Mouse (Mus musculus) neural tube, embryonic 11.5 days (tissue): Measurements from ENCODE around the gene Prame. TPM values are rescaled to one million over a fixed set of nuclear protein-coding genes. Genes with fewer than 3 reads are reported as not detected.
"Not testable (repeated sequence)": the region's sequence is repeated elsewhere in the genome, so short reads cannot be mapped to it uniquely, and the experiment has no call there.

Experiments used
- ATAC-seq: fragments of 200-750 bp; cut with Nextera tagmentation; 2 replicates; pipeline ENCODE4 v1.8.0; 2017; ENCODE audit warnings: moderate number of reproducible peaks, mild to moderate bottlenecking, moderate TSS enrichment, moderate library complexity; ENCODE audit not compliant: insufficient read depth, low FRiP score, low TSS enrichment
- DNase-seq: peaks from one replicate; pipeline ENCODE4 v3.0.0-alpha.2; 2015; ENCODE audit warnings: low spot score
- H3K27ac ChIP-seq: fragments of 300-500 bp; sonication (generic); 2 replicates; pipeline ENCODE4 v1.5.1; 2014; ENCODE audit warnings: low read depth, mild to moderate bottlenecking, low read length
- H3K27me3 ChIP-seq: fragments of 300-500 bp; sonication (generic); 2 replicates; pipeline ENCODE4 v1.6.1; 2014; ENCODE audit warnings: mild to moderate bottlenecking, low read length, mixed read lengths; ENCODE audit not compliant: control insufficient read depth, insufficient read depth
- H3K36me3 ChIP-seq: fragments of 300-500 bp; sonication (generic); 2 replicates; pipeline ENCODE4 v1.6.1; 2014; ENCODE audit warnings: mild to moderate bottlenecking, low read length, moderate library complexity, mixed read lengths; ENCODE audit not compliant: control insufficient read depth, insufficient read depth
- H3K4me1 ChIP-seq: fragments of 300-500 bp; sonication (generic); 2 replicates; pipeline ENCODE4 v1.6.1; 2014; ENCODE audit warnings: low read length, mixed read lengths; ENCODE audit not compliant: control insufficient read depth, insufficient read depth
- H3K4me2 ChIP-seq: fragments of 300-500 bp; sonication (generic); 2 replicates; pipeline ENCODE4 v1.6.1; 2014; ENCODE audit warnings: low read depth, mild to moderate bottlenecking, moderate library complexity
- H3K4me3 ChIP-seq: fragments of 300-500 bp; sonication (generic); 2 replicates; pipeline ENCODE4 v1.5.1; 2014; ENCODE audit warnings: low read depth, low read length
- H3K9ac ChIP-seq: fragments of 300-500 bp; sonication (generic); 2 replicates; pipeline ENCODE4 v1.6.1; 2014; ENCODE audit warnings: mild to moderate bottlenecking, low read length
- H3K9me3 ChIP-seq: fragments of 300-500 bp; sonication (generic); 2 replicates; pipeline ENCODE4 v1.6.1; 2016; ENCODE audit warnings: low read length; ENCODE audit not compliant: control insufficient read depth
- WGBS: fragments of 180-500 bp; shearing (Covaris S2); extraction: QIAGEN DNeasy Blood & Tissue Kit; methylation state at CpG from one replicate; pipeline ENCODE4 v1.1.7; 2014; 5-methylcytosine and 5-hydroxymethylcytosine counted together
- polyA plus RNA-seq: library from polyadenylated mRNA; unstranded; fragments of >200 nt; fragmentation: Nextera tagmentation; extraction: Ambion mirVana; gene quantifications from 2 replicates; pipeline ENCODE4 v1.2.1, GENCODE M21; 2014

Prame gene
- 0.22 TPM in 1 of 2 replicates, not detected in the other for polyA plus RNA-seq

DNA sequence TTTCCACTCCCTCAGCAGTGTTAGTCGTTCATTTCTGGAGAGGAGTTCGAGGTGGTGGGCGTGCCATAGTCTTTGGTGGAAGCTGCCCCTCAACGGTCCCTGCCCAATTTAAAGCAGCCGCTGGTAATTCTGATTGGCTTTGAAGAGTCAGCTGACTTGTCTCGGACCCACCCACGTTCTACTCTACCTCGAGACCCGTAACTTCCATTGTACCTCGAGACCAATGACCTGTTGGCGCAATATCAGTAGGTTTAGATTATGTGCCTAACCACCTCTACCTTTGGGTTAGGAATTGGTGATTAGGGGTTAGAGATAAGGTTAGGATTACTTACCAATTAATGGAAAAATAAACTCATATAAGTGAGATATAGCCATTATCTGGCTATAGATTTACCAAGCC is at the start of gene Prame:
Prame (minus strand) TSS at position 101 of the 400 bp plus-strand sequence.
- Histone ChIP-seq H3K36me3 (no peaks in the 10 kb centered on the region), H3K4me3 (no peak within 1 kb of the TSS), H3K4me1 (no peaks in the 10 kb centered on the region), H3K9ac (no peak within 1 kb of the TSS), H3K27me3 (no peaks in the 10 kb centered on the region), H3K9me3 (no peaks in the 10 kb centered on the region), H3K27ac (no peak within 1 kb of the TSS), H3K4me2 (no peak within 1 kb of the TSS)
- 89% methylated on average over 11 of the region's 11 CpGs for WGBS
- ATAC-seq (no peak), DNase-seq (no peak)

DNA sequence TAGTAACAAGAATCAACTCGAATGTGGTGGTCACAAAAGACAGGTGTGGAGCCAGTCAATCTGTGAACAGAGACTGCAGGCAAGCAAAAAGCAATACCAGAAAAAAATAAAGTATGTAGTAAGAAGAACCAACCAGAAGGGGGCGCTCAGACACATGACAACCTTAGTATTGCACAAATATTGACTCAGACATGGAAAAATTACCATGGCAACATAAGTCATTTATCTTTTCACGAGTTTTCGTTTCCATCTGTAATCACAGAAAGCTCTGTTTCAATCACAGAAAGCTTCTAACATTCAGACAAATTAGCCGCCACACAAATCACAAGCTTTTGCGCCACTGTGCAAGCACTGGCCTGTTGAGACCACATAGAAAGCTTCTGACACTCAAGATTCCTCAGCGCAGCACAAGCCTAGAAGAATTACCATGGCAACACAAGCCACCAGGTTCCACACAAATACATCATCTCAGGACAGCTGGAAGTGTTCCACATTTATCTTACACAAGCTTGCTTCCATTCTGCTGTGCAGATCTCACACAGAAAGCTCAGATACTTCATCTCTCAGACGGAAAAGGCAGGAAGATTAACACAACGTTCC is 24.8 kb upstream of the Prame start:
- WGBS, result 47% methylated on average over 9 of the region's 9 CpGs
- no peak overlapping the region for H3K9ac ChIP-seq
- no peaks in the 10 kb centered on the region for H3K36me3 ChIP-seq
- H3K27ac ChIP-seq, result no peak overlapping the region
- no peaks in the 10 kb centered on the region for H3K9me3 ChIP-seq
- DNase-seq, result peak; percentile 16
- no peaks in the 10 kb centered on the region for H3K27me3 ChIP-seq
- no peak overlapping the region for H3K4me3 ChIP-seq
- H3K4me2 ChIP-seq, result no peak overlapping the region
- ATAC-seq, result no peak
- H3K4me1 ChIP-seq, result no peaks in the 10 kb centered on the region

DNA sequence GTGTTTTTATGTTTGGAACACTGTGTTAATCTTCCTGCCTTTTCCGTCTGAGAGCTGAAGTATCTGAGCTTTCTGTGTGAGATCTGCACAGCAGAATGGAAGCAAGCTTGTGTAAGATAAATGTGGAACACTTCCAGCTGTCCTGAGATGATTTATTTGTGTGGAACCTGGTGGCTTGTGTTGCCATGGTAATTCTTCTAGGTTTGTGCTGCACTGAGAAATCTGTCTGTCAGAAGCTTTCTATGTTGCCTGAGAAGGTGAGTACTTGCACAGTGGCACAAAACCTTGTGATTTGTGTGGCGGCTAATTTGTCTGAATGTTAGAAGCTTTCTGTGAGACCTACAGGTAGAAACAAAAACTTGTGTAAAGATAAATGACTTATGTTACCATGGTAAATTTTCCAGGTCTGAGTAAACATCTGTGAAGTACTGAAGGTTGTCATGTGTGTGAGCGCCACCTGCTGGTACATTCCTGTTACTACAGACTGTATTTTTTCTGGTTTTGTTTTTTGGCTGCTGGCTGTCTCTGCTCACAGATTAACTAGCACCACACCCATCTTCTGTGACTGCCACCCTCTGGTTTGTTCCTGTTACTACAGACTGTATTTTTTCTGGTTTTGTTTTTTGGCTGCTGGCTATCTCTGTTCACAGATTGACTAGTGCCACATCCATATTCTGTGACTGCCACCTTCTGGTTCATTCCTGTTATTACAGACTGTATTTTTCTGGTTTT is 26.0 kb downstream of the Prame start:
- not testable (repeated sequence) for DNase-seq, H3K27ac ChIP-seq, H3K9ac ChIP-seq, ATAC-seq, H3K4me1 ChIP-seq, H3K9me3 ChIP-seq, H3K4me2 ChIP-seq, H3K36me3 ChIP-seq, H3K4me3 ChIP-seq, H3K27me3 ChIP-seq
- 61% methylated on average over 3 of the region's 3 CpGs for WGBS

DNA sequence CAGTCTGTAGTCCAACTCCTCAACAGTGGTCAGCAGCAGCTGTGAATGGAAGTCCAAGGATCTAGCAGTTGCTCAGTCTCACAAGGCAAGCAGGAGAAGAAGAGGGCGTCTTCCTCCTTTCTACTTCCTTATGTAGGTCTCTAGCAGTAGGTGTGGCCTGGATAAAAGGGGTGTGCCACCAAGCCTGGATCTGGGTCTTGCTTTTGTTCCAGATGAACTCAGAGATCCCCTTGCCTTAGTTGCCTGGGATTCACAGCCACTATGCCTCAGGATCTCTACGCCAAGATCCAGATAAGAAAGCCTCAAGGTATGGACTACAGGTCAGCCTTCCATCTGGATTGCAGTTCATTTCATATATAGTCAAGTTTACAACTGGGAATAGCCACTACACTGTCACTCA is 28.8 kb downstream of the Prame start, which contains the start of gene Nxf7:
Nxf7 (minus strand) TSS at position 101 of the 400 bp plus-strand sequence.
- Histone ChIP-seq H3K36me3 (no peaks in the 10 kb centered on the region), H3K27ac (no peak within 1 kb of the TSS), H3K4me2 (no peak within 1 kb of the TSS), H3K9me3 (no peaks in the 10 kb centered on the region), H3K4me3 (no peak within 1 kb of the TSS), H3K4me1 (no peaks in the 10 kb centered on the region), H3K27me3 (no peaks in the 10 kb centered on the region), H3K9ac (no peak within 1 kb of the TSS)
- WGBS, result 92% methylated on average over 2 of the region's 2 CpGs
- no peak for DNase-seq
- no peak for ATAC-seq

DNA sequence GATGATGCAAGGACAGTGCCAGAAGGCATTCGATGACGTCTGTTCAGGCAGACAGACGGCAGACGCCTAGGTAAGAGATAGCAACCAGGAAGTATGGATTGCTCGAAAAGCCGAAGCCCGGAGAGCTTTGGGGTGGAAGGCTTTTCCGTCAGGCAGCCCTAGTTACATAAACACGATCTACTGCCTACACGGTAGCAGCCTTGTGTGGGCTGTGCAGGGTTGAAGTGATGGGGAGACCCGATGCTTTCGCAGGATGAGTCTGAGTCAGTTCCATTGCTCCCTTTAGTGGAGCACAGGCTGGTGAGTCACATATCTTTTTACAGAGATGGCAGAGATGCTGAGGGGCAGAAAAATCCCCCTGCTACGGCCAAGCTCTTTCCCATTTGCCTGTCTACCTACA is 29.4 kb downstream of the Prame start:
- DNase-seq (no peak), ATAC-seq (no peak)
- H3K4me2 ChIP-seq, result no peak overlapping the region
- H3K9ac ChIP-seq, result no peak overlapping the region
- H3K4me3 ChIP-seq, result no peak overlapping the region
- WGBS, result 94% methylated on average over 13 of the region's 13 CpGs
- H3K27me3 ChIP-seq, result no peaks in the 10 kb centered on the region
- no peaks in the 10 kb centered on the region for H3K9me3 ChIP-seq
- no peaks in the 10 kb centered on the region for H3K4me1 ChIP-seq
- no peaks in the 10 kb centered on the region for H3K36me3 ChIP-seq
- H3K27ac ChIP-seq, result no peak overlapping the region

DNA sequence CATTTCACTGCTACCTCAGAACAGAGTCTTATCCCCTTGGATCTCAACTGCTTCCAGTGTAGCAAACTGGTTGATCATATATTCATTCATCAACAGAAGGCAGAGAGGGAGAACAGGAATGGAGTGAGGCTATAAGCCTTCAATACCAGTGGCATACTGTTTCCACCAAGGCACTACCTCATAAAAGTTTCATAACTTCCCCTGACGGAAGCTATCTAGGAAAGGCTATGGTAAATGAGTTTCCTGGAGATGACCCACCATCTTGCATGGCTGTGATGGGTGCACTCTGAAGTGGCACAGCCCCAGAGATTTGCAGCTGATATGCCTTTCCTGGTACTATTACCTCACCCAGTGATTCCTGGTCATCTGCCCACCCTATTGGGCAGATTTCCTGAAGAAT is 51.1 kb downstream of the Prame start:
- H3K27me3 ChIP-seq, result no peaks in the 10 kb centered on the region
- no peak overlapping the region for H3K4me2 ChIP-seq
- no peak for ATAC-seq
- H3K27ac ChIP-seq, result no peak overlapping the region
- WGBS, result 100% methylated on average over 1 of the region's 1 CpGs
- DNase-seq, result no peak
- no peak overlapping the region for H3K4me3 ChIP-seq
- H3K9me3 ChIP-seq, result no peaks in the 10 kb centered on the region
- H3K9ac ChIP-seq, result no peak overlapping the region
- H3K4me1 ChIP-seq, result no peaks in the 10 kb centered on the region
- H3K36me3 ChIP-seq, result no peaks in the 10 kb centered on the region

DNA sequence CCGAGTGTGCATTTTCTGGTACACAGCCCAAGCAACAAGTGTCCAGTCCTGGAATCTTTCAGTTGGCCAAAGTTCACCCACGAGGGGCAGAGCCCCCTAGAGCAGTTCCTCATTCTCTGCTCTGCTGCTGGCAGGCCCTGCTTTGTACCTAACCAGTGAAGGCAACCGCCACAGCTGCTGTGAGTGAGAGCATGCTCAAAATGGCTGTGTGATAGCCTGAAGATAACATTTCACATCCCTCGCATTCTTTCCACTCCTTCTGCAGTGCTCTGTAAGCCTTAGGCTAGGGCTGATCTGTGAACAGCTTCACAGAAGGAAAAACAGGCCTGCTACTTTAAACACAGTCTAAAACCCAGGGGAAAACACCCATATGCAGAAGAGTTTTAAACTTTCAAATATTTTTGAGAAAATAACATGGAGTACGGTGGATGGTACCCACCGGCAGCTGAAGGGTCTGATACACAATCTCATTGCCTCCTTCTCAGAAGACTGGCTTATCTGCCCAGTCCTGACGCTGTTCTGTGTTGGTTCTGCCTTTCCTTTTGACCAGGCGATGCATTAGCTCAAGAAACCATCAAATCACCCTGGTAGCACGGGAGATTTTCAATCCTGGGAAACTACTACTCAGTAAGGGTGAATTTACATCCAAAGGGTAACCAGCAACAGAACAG is 52.4 kb downstream of the Prame start:
- not testable (repeated sequence) for H3K4me2 ChIP-seq, H3K27ac ChIP-seq, H3K4me1 ChIP-seq, ATAC-seq, H3K36me3 ChIP-seq, DNase-seq, H3K9me3 ChIP-seq, H3K9ac ChIP-seq, H3K4me3 ChIP-seq, H3K27me3 ChIP-seq
- 70% methylated on average over 9 of the region's 9 CpGs for WGBS

DNA sequence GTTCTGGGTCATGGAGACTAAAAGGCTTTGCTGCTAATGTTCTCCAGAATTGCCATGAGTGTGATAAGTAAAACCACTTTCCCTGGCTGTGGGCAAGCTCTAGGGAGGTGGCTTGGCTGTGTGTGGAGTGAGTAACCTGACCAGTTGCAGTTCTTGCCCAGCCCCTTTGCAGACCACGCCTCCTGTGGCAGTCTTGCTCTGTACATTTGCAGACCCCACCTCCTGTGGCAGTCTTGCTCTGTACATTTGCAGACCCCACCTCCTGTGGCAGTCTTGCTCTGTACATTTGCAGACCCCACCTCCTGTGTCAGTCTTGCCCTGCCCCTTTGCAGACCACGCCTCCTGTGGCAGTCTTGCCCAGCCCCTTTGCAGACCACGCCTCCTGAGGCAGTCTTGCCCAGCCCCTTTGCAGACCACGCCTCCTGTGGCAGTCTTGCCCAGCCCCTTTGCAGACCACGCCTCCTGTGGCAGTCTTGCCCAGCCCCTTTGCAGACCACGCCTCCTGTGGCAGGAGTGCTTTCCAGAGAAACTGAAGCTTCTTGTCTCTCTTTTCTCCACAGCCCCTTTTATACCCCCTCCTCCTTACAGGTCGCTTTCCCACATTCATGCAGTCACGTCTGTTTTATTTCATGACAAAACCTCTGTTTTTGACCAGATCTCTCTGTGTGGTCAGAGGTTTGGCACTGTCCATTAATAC is 53.1 kb downstream of the Prame start:
- H3K27me3 ChIP-seq, H3K27ac ChIP-seq, H3K9me3 ChIP-seq, H3K4me1 ChIP-seq, H3K9ac ChIP-seq, H3K36me3 ChIP-seq, ATAC-seq, H3K4me2 ChIP-seq, H3K4me3 ChIP-seq, DNase-seq: not testable (repeated sequence)
- 38% methylated on average over 8 of the region's 8 CpGs for WGBS
